Mouse (Mus musculus): ENCODE results near the gene Fam107a. TPM values are rescaled to one million over a fixed set of nuclear protein-coding genes. Genes with fewer than 3 reads are reported as not detected.

The Fam107a gene
- total RNA-seq, 2 experiments from 2014 or later = 3.6 to 5.6 TPM

DNA sequence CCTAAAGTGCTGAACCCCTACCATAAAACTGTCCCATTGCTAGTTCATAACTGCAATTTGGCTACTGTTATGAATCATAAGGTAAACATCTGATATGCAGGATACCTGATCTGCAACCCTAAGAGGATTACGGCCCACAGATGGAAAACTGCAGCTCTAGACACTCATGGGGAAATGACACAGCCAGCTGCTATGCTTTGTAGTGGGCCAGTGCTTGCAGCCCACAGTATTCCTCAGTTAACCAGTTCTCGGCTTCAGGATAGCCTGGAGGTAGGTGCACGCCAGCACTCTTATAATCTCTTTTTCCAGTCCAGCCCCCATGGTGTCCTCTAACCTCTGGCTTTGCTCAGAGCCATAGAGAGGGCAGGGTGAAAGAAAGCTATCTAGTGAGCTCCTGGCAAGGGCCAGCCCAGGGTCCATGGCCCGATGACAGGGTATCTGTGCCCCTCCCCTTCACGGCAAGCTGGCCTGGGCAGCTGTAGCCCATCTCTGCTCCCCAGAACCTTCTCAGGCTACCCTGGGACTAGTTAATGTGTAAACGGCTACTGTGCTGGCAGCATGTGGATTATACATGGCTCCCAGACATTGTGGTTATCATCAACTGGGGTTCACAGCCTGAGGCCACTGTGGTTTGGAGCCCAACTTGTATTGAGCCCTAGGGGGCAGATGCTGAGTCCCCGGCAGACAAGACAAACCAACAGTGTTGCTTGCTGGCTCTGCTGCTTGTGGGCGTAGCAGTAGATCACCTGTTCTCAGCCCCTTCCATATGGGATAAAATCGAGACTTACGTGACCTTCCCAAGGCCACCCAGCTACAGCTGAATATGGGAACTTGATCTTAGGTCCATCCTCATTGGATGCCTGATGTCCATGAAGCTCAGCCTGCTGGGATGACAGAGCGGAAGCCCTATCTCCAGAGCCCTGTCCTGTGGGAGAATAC is 14.8 kb upstream of the Fam107a start:
- no peak for TF ChIP-seq CTCF (IDR thresholded peaks at IDR 0.05)
- Histone ChIP-seq H3K4me3 (no peak overlapping the region), H3K27ac (no peak overlapping the region)
- no peak for DNase-seq
- intact Hi-C loops (cut with DNase I) = no loop called here

GRCm38 (mm10) chr14:8331307-8331905 is 13.6 kb upstream of the Fam107a start:
- peak overlapping the region; percentile 46; the same call in 1 of the 2 replicates for H3K27ac ChIP-seq
- H3K4me3 ChIP-seq = peak overlapping the region; percentile 29; the same call in 1 of the 2 replicates
- DNase-seq = peak; percentile 64
- no peak for TF ChIP-seq CTCF (IDR thresholded peaks at IDR 0.05)
- intact Hi-C loops (cut with DNase I) = no loop called here

DNA sequence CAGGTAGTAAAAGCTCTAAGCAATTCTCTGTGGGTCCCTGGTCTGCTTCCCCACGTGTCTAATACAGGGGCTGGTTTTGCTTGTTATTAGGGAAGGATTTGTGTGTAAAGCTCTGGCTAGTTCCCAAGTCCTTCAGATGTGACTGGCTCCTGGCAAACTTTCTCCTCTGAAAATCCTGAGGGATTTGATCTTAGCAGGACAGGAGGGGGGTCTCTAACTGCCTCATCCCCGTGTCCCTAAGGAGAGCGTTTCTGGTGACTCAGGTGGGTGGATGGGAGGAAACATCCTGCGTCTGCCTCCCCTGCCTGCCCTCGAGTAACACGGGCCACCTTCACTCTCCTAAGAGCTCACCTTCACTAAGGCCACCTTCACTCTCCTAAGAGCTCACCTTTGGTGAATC is 12.6 kb upstream of the Fam107a start:
- Histone ChIP-seq H3K27ac (no peak overlapping the region), H3K4me3 (no peak overlapping the region)
- DNase-seq = no peak
- intact Hi-C loops (cut with DNase I) = no loop called here
- TF ChIP-seq CTCF (IDR thresholded peaks at IDR 0.05) = no peak

GRCm38 (mm10) chr14:8329552-8329951 is 11.7 kb upstream of the Fam107a start:
- no peak for TF ChIP-seq CTCF (IDR thresholded peaks at IDR 0.05)
- intact Hi-C loops (cut with DNase I) = no loop called here

DNA sequence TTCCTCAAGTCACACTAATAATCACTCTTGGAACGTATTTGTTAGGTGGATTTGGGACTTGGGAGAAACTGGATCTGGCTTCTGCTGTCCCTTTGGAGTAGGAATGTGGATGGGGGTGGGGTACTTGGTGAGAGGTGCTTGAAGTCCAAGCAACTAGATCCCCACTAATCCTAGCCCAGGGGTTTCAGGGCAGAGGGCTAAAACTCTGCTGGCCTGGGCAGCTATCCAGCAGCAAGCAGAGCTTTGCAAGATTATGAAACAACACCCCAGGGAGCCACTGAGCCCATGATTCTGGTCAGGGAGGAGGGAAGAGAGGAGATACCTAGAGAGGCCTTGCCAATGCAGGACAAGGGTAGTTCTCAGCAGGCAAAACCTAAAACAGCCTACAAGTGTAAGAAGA is 9.5 kb upstream of the Fam107a start:
- Histone ChIP-seq H3K27ac (peak overlapping the region; percentile 46), H3K4me3 (no peak overlapping the region)
- peak; percentile 44 for DNase-seq
- intact Hi-C loops (cut with DNase I) = no loop called here
- TF ChIP-seq CTCF (IDR thresholded peaks at IDR 0.05) = no peak

More at GRCm38 (mm10) chr14:8329552-8329951, 11.7 kb upstream of the Fam107a start:
- DNase-seq = no peak
- H3K4me3 ChIP-seq = no peak overlapping the region
- no peak overlapping the region for H3K27ac ChIP-seq

GRCm38 (mm10) chr14:8326961-8327360 is 9.1 kb upstream of the Fam107a start:
- Histone ChIP-seq H3K4me3 (no peak overlapping the region), H3K27ac (peak overlapping the region; percentile 46)
- DNase-seq = no peak
- intact Hi-C loops (cut with DNase I) = no loop called here
- no peak for TF ChIP-seq CTCF (IDR thresholded peaks at IDR 0.05)

DNA sequence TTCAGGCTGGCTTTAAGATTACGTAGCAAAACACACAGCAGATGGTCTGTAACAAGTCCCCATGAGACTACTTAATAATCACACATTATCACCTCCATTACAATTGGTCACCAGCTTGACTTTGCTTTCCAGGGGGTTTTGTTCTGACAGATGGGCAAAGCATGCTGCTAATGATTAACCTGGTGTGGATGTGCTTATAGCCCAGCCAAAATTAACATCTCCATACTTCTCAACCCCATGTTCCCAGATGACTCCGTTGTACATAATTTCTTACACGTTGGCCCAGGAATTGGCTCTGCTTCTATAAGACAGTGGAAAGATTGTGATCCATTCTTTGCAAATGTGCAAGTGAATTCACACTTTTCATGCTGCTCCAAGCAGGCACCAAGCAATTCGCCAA is 7.9 kb upstream of the Fam107a start:
- H3K4me3 ChIP-seq = no peak overlapping the region
- TF ChIP-seq CTCF (IDR thresholded peaks at IDR 0.05) = no peak
- H3K27ac ChIP-seq = no peak overlapping the region
- intact Hi-C loops (cut with DNase I) = no loop called here
- no peak for DNase-seq

DNA sequence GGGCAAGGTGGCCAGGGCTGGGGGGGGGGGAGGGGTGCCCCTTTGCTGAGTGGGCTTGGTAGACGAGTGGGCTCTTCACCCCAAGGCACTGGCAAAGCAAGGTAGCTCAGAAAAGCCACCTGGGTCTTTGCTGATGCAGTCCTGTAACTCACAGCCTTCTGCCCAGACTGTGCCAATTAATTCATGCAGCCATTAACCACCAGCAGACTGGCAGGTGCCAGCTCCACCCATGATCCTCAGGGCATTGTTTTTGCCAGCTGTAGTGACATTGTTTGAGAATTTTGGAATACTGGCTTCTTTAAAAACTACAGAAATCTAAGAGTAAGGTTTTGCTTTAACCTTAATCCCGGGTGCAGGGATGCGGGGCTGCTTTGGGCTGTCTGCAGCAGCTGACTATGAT is 2.7 kb upstream of the Fam107a start:
- no peak overlapping the region for H3K4me3 ChIP-seq
- no peak for TF ChIP-seq CTCF (IDR thresholded peaks at IDR 0.05)
- no peak for DNase-seq
- intact Hi-C loops (cut with DNase I) = no loop called here
- H3K27ac ChIP-seq = no peak overlapping the region

- peak overlapping the region; percentile 58 for H3K4me3 ChIP-seq
- intact Hi-C loops (cut with DNase I) = no loop called here
- DNase-seq = no peak
- H3K27ac ChIP-seq = no peak overlapping the region
- TF ChIP-seq CTCF (IDR thresholded peaks at IDR 0.05) = no peak
Observed at GRCm38 (mm10) chr14:8316366-8317193, 1.2 kb downstream of the Fam107a start.

GRCm38 (mm10) chr14:8315169-8315568 is 2.7 kb downstream of the Fam107a start:
- TF ChIP-seq CTCF (IDR thresholded peaks at IDR 0.05) = no peak
- intact Hi-C loops (cut with DNase I) = no loop called here
- no peak for DNase-seq
- Histone ChIP-seq H3K4me3 (no peak overlapping the region), H3K27ac (no peak overlapping the region)

DNA sequence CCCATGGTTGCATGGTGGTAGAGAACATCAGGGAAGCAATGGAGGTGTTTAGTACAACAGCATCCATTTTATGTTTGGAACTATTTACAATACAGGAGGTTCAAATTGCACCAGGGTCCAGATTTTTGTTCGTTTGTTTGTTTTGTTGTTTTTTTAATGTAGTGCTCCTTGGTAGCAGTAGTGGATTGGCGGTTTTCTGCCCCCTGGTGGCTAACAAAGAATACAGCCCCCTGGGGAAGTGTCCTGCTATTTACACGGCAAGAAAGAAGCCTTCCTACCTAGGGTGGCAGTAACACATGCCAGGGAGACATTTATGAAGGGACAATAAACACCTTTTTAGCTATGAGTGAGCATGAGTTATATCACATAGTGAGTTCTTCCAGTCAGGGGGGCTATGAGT is 3.3 kb downstream of the Fam107a start:
- TF ChIP-seq CTCF (IDR thresholded peaks at IDR 0.05) = peak; percentile 67
- DNase-seq = no peak
- H3K4me3 ChIP-seq = no peak overlapping the region
- no peak overlapping the region for H3K27ac ChIP-seq
- intact Hi-C loops (cut with DNase I) = no loop called here

GRCm38 (mm10) chr14:8313877-8314276 is 3.9 kb downstream of the Fam107a start:
- no peak for DNase-seq
- no peak overlapping the region for H3K4me3 ChIP-seq
- H3K27ac ChIP-seq = no peak overlapping the region
- intact Hi-C loops (cut with DNase I) = no loop called here
- no peak for TF ChIP-seq CTCF (IDR thresholded peaks at IDR 0.05)
